Mouse (Mus musculus): ENCODE results near the gene Pdzd7. TPM values are rescaled to one million over a fixed set of nuclear protein-coding genes. Genes with fewer than 3 reads are reported as not detected.
A peak's percentile ranks its signal among the peaks of the same experiment; 100 is the strongest.

Pdzd7 gene
- polyA plus RNA-seq, 1 experiment from 2014 or later = not detected

DNA sequence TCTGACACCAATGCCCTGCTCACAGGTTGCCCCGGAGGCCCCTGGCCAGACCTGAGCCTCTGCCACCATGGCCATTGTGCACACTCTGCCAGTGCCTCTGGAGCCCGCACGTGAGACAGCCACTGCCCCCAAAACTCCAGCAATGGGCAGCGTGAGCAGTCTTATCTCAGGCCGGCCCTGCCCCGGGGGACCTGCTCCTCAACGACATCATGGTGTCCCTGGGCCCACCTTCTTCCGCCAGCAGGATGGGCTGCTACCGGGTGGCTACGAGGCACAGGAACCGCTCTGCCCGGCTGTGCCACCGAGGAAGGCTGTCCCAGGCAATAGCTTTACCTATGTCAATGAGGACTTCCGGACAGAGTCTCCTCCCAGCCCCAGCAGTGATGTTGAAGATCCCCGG lies 24.2 kb downstream of the Pdzd7 start:
- TF ChIP-seq CTCF (IDR thresholded peaks at IDR 0.05; ENCODE audit: low read depth) (no peak), EP300 (IDR thresholded peaks at IDR 0.05; ENCODE audit: low read depth) (no peak)
- ATAC-seq = no peak
- H3K9ac ChIP-seq (replicated peaks) = no peak overlapping the region
- no peaks in the 10 kb centered on the region for H3K9me3 ChIP-seq (ENCODE audit: low read length)
- H3K27me3 ChIP-seq (ENCODE audit: insufficient read depth, low read length) = no peaks in the 10 kb centered on the region
- H3K4me1 ChIP-seq (ENCODE audit: insufficient read depth) = peaks cover 9% of the 10 kb centered on the region
- peaks cover 8% of the 10 kb centered on the region; the same call in 1 of the 2 replicates for H3K36me3 ChIP-seq (replicated peaks; ENCODE audit: insufficient read depth, low read length)
- no peak overlapping the region for H3K4me2 ChIP-seq (ENCODE audit: low read depth, low read length)
- no peak for DNase-seq
- no peak overlapping the region for H3K27ac ChIP-seq (ENCODE audit: low read depth)
- 87% methylated on average over 15 of the region's 15 CpGs for WGBS (ENCODE audit: insufficient replicate concordance)
- no peak overlapping the region for H3K4me3 ChIP-seq (ENCODE audit: low read depth, low read length)

GRCm38 (mm10) chr19:45020348-45020747 lies 25.2 kb downstream of the Pdzd7 start:
- no peak overlapping the region for H3K27ac ChIP-seq (ENCODE audit: low read depth)
- DNase-seq = peak; percentile 17

GRCm38 (mm10) chr19:45018351-45018831 lies 27.1 kb downstream of the Pdzd7 start:
- no peaks in the 10 kb centered on the region for H3K9me3 ChIP-seq (ENCODE audit: low read length)
- peaks cover 36% of the 10 kb centered on the region for H3K4me1 ChIP-seq (ENCODE audit: insufficient read depth)
- H3K9ac ChIP-seq (replicated peaks) = peak overlapping the region; percentile 72
- H3K36me3 ChIP-seq (replicated peaks; ENCODE audit: insufficient read depth, low read length) = no peaks in the 10 kb centered on the region; the same call in 1 of the 2 replicates
- WGBS (ENCODE audit: insufficient replicate concordance) = 10% methylated on average over 11 of the region's 13 CpGs
- peak overlapping the region; percentile 91 for H3K4me2 ChIP-seq (ENCODE audit: low read depth, low read length)
- TF ChIP-seq CTCF (IDR thresholded peaks at IDR 0.05; ENCODE audit: low read depth) (no peak), EP300 (IDR thresholded peaks at IDR 0.05; ENCODE audit: low read depth) (no peak)
- peak; percentile 22 for DNase-seq
- no peak for ATAC-seq
- H3K4me3 ChIP-seq (ENCODE audit: low read depth, low read length) = peak overlapping the region; percentile 59
- H3K27me3 ChIP-seq (ENCODE audit: insufficient read depth, low read length) = no peaks in the 10 kb centered on the region
- H3K27ac ChIP-seq (ENCODE audit: low read depth) = peak overlapping the region; percentile 87

More at GRCm38 (mm10) chr19:45020348-45020747, 25.2 kb downstream of the Pdzd7 start:
- 62% methylated on average over 6 of the region's 6 CpGs for WGBS (ENCODE audit: insufficient replicate concordance)
- no peak overlapping the region for H3K4me3 ChIP-seq (ENCODE audit: low read depth, low read length)
- no peak overlapping the region for H3K9ac ChIP-seq (replicated peaks)
- H3K4me2 ChIP-seq (ENCODE audit: low read depth, low read length) = 0 out of 2 replicates have a peak overlapping the region, but pooled peaks have one; percentile 15
- peaks cover 19% of the 10 kb centered on the region for H3K4me1 ChIP-seq (ENCODE audit: insufficient read depth)
- H3K36me3 ChIP-seq (replicated peaks; ENCODE audit: insufficient read depth, low read length) = peaks cover 4% of the 10 kb centered on the region; the same call in 1 of the 2 replicates
- ATAC-seq = no peak
- no peaks in the 10 kb centered on the region for H3K27me3 ChIP-seq (ENCODE audit: insufficient read depth, low read length)
- no peaks in the 10 kb centered on the region for H3K9me3 ChIP-seq (ENCODE audit: low read length)
- TF ChIP-seq EP300 (IDR thresholded peaks at IDR 0.05; ENCODE audit: low read depth) (no peak), CTCF (IDR thresholded peaks at IDR 0.05; ENCODE audit: low read depth) (no peak)

DNA sequence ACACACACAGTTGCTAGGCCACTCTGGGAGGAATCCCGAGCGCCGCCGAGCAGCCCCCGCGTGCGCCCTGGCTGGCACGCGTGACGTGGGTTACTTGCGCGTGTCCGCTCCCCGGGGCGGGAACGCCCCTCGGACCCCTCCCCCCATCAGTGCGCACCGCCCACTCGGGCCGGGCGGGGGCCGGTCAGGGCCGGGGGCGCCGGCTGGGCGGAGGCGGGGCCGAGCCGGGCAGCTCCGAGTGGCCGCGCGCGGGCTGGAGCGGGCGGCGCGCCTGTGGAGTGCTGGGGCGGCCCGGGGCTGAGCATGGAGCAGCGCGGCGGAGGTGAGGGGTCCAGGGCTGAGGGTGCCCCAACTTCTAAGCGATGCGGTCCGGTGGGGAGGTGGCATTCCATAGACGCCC lies 27.6 kb downstream of the Pdzd7 start:
- peak overlapping the region; percentile 87 for H3K27ac ChIP-seq (ENCODE audit: low read depth)
- 3% methylated on average over 22 of the region's 48 CpGs for WGBS (ENCODE audit: insufficient replicate concordance)
- DNase-seq = peak; percentile 79
- peak overlapping the region; percentile 59 for H3K4me3 ChIP-seq (ENCODE audit: low read depth, low read length)
- H3K4me2 ChIP-seq (ENCODE audit: low read depth, low read length) = peak overlapping the region; percentile 91
- TF ChIP-seq EP300 (IDR thresholded peaks at IDR 0.05; ENCODE audit: low read depth) = no peak
- TF ChIP-seq CTCF (IDR thresholded peaks at IDR 0.05; ENCODE audit: low read depth) = no peak
- H3K9me3 ChIP-seq (ENCODE audit: low read length) = no peaks in the 10 kb centered on the region
- H3K27me3 ChIP-seq (ENCODE audit: insufficient read depth, low read length) = no peaks in the 10 kb centered on the region
- peak; percentile 54 for ATAC-seq
- H3K36me3 ChIP-seq (replicated peaks; ENCODE audit: insufficient read depth, low read length) = no peaks in the 10 kb centered on the region; the same call in 1 of the 2 replicates
- peak overlapping the region; percentile 72 for H3K9ac ChIP-seq (replicated peaks)
- H3K4me1 ChIP-seq (ENCODE audit: insufficient read depth) = peaks cover 36% of the 10 kb centered on the region

GRCm38 (mm10) chr19:45017216-45017771 lies 28.2 kb downstream of the Pdzd7 start:
- peak; percentile 48 for TF ChIP-seq CTCF (IDR thresholded peaks at IDR 0.05; ENCODE audit: low read depth)
- TF ChIP-seq EP300 (IDR thresholded peaks at IDR 0.05; ENCODE audit: low read depth) = no peak
- Histone ChIP-seq H3K27ac (ENCODE audit: low read depth) (peak overlapping the region; percentile 87), H3K4me2 (ENCODE audit: low read depth, low read length) (peak overlapping the region; percentile 91), H3K4me1 (ENCODE audit: insufficient read depth) (peaks cover 36% of the 10 kb centered on the region), H3K27me3 (ENCODE audit: insufficient read depth, low read length) (no peaks in the 10 kb centered on the region), H3K36me3 (replicated peaks; ENCODE audit: insufficient read depth, low read length) (peaks cover 2% of the 10 kb centered on the region; the same call in 1 of the 2 replicates), H3K9ac (replicated peaks) (peak overlapping the region; percentile 72), H3K9me3 (ENCODE audit: low read length) (no peaks in the 10 kb centered on the region), H3K4me3 (ENCODE audit: low read depth, low read length) (peak overlapping the region; percentile 59)
- DNase-seq = peak; percentile 73
- ATAC-seq = peak; percentile 31
- 1% methylated on average over 25 of the region's 27 CpGs for WGBS (ENCODE audit: insufficient replicate concordance)

DNA sequence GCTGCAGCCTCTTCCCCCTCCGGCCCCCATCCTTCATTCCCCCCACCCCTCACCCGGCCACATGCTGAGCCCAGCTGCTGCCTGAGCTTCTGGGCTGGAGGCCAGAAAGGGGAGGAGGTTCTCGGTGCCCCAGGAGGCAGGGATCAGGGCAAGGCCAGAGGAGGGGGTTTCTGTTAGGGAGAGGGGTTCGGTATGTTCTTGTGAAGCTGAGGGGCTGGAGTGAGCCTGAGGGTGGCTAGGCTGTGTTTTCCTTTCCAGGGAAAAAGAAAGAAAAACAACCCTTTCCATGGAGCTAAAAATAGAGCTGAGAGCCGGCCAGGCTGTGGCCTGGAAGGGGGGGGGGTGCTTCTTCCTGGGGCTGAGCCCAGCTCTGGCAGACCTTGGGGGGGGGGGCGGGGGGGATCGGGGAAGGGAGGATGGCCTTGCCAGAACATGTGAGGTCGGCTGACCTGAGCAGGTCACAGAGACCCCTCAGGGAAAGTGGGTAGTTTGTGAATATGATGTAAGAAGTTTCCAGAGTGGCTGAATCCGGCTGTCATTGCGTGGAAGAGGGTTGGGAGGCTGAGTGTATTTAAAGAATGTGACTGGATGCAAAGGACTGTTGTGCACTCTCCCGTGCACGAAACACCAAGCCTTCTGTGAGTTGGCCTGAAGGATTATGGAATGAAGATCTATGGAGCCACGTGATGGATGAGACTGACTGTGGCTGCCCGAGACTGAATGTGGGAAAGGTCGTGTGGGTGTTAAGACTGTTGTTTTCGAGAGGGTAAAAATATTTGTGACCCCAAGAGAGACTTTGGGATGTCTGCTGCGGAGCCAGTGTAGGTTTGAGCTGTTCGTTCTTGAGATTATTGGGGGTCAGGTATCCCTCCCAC lies 28.9 kb downstream of the Pdzd7 start:
- Histone ChIP-seq H3K27ac (ENCODE audit: low read depth) (peak overlapping the region; percentile 87), H3K4me3 (ENCODE audit: low read depth, low read length) (peak overlapping the region; percentile 59), H3K36me3 (replicated peaks; ENCODE audit: insufficient read depth, low read length) (peaks cover 9% of the 10 kb centered on the region; the same call in 1 of the 2 replicates), H3K9me3 (ENCODE audit: low read length) (no peaks in the 10 kb centered on the region), H3K27me3 (ENCODE audit: insufficient read depth, low read length) (no peaks in the 10 kb centered on the region), H3K4me1 (ENCODE audit: insufficient read depth) (peaks cover 36% of the 10 kb centered on the region), H3K9ac (replicated peaks) (peak overlapping the region; percentile 72), H3K4me2 (ENCODE audit: low read depth, low read length) (peak overlapping the region; percentile 91)
- no peak for ATAC-seq
- DNase-seq = peak; percentile 69
- no peak for TF ChIP-seq CTCF (IDR thresholded peaks at IDR 0.05; ENCODE audit: low read depth)
- TF ChIP-seq EP300 (IDR thresholded peaks at IDR 0.05; ENCODE audit: low read depth) = no peak
- WGBS (ENCODE audit: insufficient replicate concordance) = 2% methylated on average over 16 of the region's 18 CpGs
